Mouse (Mus musculus) lung, adult 2 months (tissue): ENCODE results near the gene Uggt2.

Source experiments
- CTCF ChIP-seq: fragments of 200-500 bp; IDR thresholded peaks from 2 replicates; pipeline ENCODE4 v1.5.1; 2011; ENCODE audit warnings: mild to moderate bottlenecking, low read length, control low read depth; ENCODE audit not compliant: insufficient read depth
- POLR2A ChIP-seq: fragments of 200-500 bp; IDR thresholded peaks from 2 replicates; pipeline ENCODE4 v1.6.1; 2011; ENCODE audit warnings: low read depth, mild to moderate bottlenecking, control low read depth, low read length, borderline replicate concordance; ENCODE audit errors: extremely low read depth

DNA sequence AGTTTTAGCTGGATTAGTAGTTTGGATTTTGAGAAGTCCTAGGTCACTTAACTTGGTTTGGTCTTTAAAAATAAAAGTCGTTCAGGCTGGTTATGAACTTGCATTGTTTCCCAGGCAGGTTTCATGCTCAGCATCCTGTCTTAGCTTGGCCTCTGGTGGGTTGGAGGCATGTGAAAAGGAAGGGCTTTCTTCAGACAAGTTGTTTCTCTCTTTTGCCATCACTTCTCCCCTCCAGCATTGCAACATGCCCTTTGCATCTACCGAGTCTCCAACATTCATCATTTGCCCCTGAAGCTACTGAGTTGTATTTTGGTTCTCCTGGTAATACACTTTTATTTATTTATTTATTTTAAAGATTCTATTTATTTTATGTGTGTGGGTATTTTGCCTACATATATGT is 154.5 kb downstream of the Uggt2 start:
- TF ChIP-seq CTCF (no peak), POLR2A (no peak)
